ENCODE assay signal across 8 mouse cellular contexts in genomic region chr8:117600839-117601238, GRCm38 (mm10).
A peak's percentile ranks its signal among the peaks of the same experiment; 100 is the strongest.
DNase-seq lines count a peak whose midpoint lies in the region; ATAC-seq lines count a peak whose summit lies in the region.

No protein-coding gene starts in this region.

- ATAC-seq in liver, embryonic 12.5 days: no peak
- no peak for ATAC-seq in frontal cortex, adult (ENCODE audit: low TSS enrichment)

- 0 out of 2 replicates have a peak, but pooled peaks cover 6% of the 10 kb centered on the region for H3K9me3 ChIP-seq in liver, embryonic 12.5 days (replicated peaks)

- H3K36me3 ChIP-seq in liver, embryonic 12.5 days: peaks cover 35% of the 10 kb centered on the region

- H3K4me2 ChIP-seq in liver, embryonic 12.5 days: no peak overlapping the region

- H3K27me3 ChIP-seq in liver, embryonic 12.5 days (replicated peaks): no peaks in the 10 kb centered on the region

- peak; percentile 22 for DNase-seq in cerebellum, adult 8-10 months
- DNase-seq in cerebellum, adult 11 months: no peak
- DNase-seq in liver: peak; percentile 31
- DNase-seq in brain, adult 2 months (ENCODE audit: low read depth, low spot score): peak; percentile 43
- DNase-seq in naive thymus-derived CD4-positive, alpha-beta T cell, adult 2 months (ENCODE audit: low read depth): peak; percentile 22
- no peak for DNase-seq in adrenal gland, postnatal 14 days

- WGBS in liver, embryonic 12.5 days (ENCODE audit: insufficient replicate concordance): 77% methylated on average over 13 of the region's 13 CpGs

- no peaks in the 10 kb centered on the region for H3K4me1 ChIP-seq in liver, embryonic 12.5 days

- no peak overlapping the region for H3K9ac ChIP-seq in liver, embryonic 12.5 days

- no peak overlapping the region for H3K4me3 ChIP-seq in liver, embryonic 12.5 days

- H3K27ac ChIP-seq in liver, embryonic 12.5 days: no peak overlapping the region

Comparison
In these comparisons a context has a peak if more than half of its experiments do, and no peak if none do; other contexts are left out.
1. DNase-seq: peak in cerebellum, adult 8-10 months (single experiment), liver (single experiment), brain, adult 2 months (single experiment) and naive thymus-derived CD4-positive, alpha-beta T cell, adult 2 months (single experiment); none in cerebellum, adult 11 months (single experiment) and adrenal gland, postnatal 14 days (single experiment).